Mouse (Mus musculus): ENCODE results near the gene Rngtt. TPM values are rescaled to one million over a fixed set of nuclear protein-coding genes. Genes with fewer than 3 reads are reported as not detected.
A peak's percentile ranks its signal among the peaks of the same experiment; 100 is the strongest.

Gene Rngtt
- polyA plus RNA-seq, 1 experiment from 2014 or later: 21.0 TPM

DNA sequence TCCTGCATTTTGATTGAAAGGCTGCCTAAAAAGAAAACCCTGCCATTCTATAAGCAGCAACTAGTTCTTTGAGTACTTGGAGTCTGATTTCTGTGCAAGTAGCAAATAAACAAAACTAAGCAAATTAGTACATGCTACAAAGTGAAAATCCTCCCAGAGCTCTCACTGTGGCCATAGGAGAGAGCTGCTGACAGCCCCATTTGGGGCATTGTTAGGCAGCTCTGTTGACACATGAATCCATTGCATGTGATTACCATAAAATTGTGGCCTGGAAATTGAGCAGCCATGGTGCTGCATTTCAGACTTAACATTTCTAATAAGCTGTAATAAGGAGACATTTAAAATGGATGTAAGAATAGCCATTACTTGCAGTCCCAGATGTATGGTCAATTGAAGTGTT is 171.6 kb downstream of the Rngtt start:
- Histone ChIP-seq H3K9ac (ENCODE audit: low read length) (no peak overlapping the region), H3K4me2 (ENCODE audit: low read length) (no peak overlapping the region), H3K36me3 (ENCODE audit: control insufficient read depth, insufficient read depth, low read length) (no peaks in the 10 kb centered on the region), H3K4me1 (ENCODE audit: control insufficient read depth, insufficient read depth, low read length) (peaks cover 6% of the 10 kb centered on the region; the same call in 1 of the 2 replicates), H3K27me3 (replicated peaks; ENCODE audit: control insufficient read depth, insufficient read depth, low read length) (no peaks in the 10 kb centered on the region), H3K9me3 (replicated peaks; ENCODE audit: control insufficient read depth, low read length) (no peaks in the 10 kb centered on the region), H3K4me3 (ENCODE audit: low read depth, low read length) (no peak overlapping the region), H3K27ac (ENCODE audit: low read depth, low read length) (0 out of 2 replicates have a peak overlapping the region, but pooled peaks have one; percentile 44)
- peak; percentile 61 for DNase-seq (ENCODE audit: low spot score)
- ATAC-seq: peak; percentile 86

DNA sequence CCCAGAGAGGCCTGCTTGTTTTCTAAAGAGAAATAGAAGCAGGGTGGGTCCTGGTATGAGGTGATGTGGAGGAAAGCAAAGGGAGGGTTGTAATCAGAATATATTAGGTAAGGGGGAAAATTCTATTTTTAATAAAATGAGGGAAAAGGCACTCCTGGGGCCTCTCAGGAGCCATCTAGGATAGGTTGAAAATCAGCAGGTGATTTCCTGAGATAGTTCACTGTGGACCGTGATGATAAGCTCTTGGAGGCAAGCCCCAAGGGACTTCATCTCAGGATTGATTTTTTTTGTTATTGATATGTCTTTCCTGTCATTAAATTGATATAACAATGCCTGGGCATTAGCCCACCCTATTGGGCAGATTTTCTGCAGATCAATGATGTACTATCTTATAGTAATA is 175.9 kb downstream of the Rngtt start:
- Histone ChIP-seq H3K4me1 (ENCODE audit: control insufficient read depth, insufficient read depth, low read length) (peaks cover 6% of the 10 kb centered on the region; the same call in 1 of the 2 replicates), H3K27ac (ENCODE audit: low read depth, low read length) (no peak overlapping the region), H3K27me3 (replicated peaks; ENCODE audit: control insufficient read depth, insufficient read depth, low read length) (no peaks in the 10 kb centered on the region), H3K9me3 (replicated peaks; ENCODE audit: control insufficient read depth, low read length) (no peaks in the 10 kb centered on the region), H3K4me2 (ENCODE audit: low read length) (no peak overlapping the region), H3K9ac (ENCODE audit: low read length) (no peak overlapping the region), H3K4me3 (ENCODE audit: low read depth, low read length) (no peak overlapping the region), H3K36me3 (ENCODE audit: control insufficient read depth, insufficient read depth, low read length) (no peaks in the 10 kb centered on the region)
- no peak for ATAC-seq
- WGBS: 83% methylated on average over 1 of the region's 1 CpGs
- no peak for DNase-seq (ENCODE audit: low spot score)

- no peaks in the 10 kb centered on the region for H3K4me1 ChIP-seq (ENCODE audit: control insufficient read depth, insufficient read depth, low read length)
- WGBS: 82% methylated on average over 1 of the region's 1 CpGs
- no peaks in the 10 kb centered on the region for H3K36me3 ChIP-seq (ENCODE audit: control insufficient read depth, insufficient read depth, low read length)
- H3K27ac ChIP-seq (ENCODE audit: low read depth, low read length): no peak overlapping the region
- H3K9ac ChIP-seq (ENCODE audit: low read length): no peak overlapping the region
- DNase-seq (ENCODE audit: low spot score) (no peak), ATAC-seq (no peak)
- H3K4me2 ChIP-seq (ENCODE audit: low read length): no peak overlapping the region
- no peaks in the 10 kb centered on the region for H3K27me3 ChIP-seq (replicated peaks; ENCODE audit: control insufficient read depth, insufficient read depth, low read length)
- H3K9me3 ChIP-seq (replicated peaks; ENCODE audit: control insufficient read depth, low read length): no peaks in the 10 kb centered on the region
- H3K4me3 ChIP-seq (ENCODE audit: low read depth, low read length): no peak overlapping the region
Measured at GRCm38 (mm10) chr4:33491108-33491507, 181.0 kb downstream of the Rngtt start.

GRCm38 (mm10) chr4:33494377-33494776 is 184.3 kb downstream of the Rngtt start:
- DNase-seq (ENCODE audit: low spot score) (no peak), ATAC-seq (no peak)
- 98% methylated on average over 2 of the region's 2 CpGs for WGBS

DNA sequence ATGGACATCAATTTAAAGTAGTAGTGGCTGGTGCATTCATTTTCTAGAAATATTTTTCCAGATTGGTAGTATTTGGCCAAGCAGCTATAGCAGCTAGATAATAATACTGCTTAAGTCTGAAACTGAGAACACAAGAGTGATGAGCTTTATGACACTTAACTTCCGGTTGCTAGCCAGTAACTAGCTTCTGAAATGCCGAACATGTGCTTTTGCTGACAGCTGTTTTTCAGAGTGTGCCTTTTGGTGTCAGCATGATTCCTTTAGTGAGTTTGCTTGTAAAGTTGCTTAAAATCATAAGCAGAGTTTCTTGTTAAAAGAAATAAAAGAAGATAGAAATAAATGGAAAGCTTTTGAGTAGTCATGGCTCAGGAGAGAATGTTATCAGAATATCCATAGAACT is 186.9 kb downstream of the Rngtt start:
- Histone ChIP-seq H3K4me2 (ENCODE audit: low read length) (no peak overlapping the region), H3K36me3 (ENCODE audit: control insufficient read depth, insufficient read depth, low read length) (peaks cover 4% of the 10 kb centered on the region; the same call in 1 of the 2 replicates), H3K9me3 (replicated peaks; ENCODE audit: control insufficient read depth, low read length) (no peaks in the 10 kb centered on the region), H3K4me3 (ENCODE audit: low read depth, low read length) (no peak overlapping the region), H3K9ac (ENCODE audit: low read length) (no peak overlapping the region), H3K27me3 (replicated peaks; ENCODE audit: control insufficient read depth, insufficient read depth, low read length) (no peaks in the 10 kb centered on the region), H3K27ac (ENCODE audit: low read depth, low read length) (no peak overlapping the region), H3K4me1 (ENCODE audit: control insufficient read depth, insufficient read depth, low read length) (peaks cover 7% of the 10 kb centered on the region; the same call in 1 of the 2 replicates)
- ATAC-seq (no peak), DNase-seq (ENCODE audit: low spot score) (no peak)
- 57% methylated on average over 2 of the region's 2 CpGs for WGBS

More at GRCm38 (mm10) chr4:33494377-33494776, 184.3 kb downstream of the Rngtt start:
- no peaks in the 10 kb centered on the region for H3K36me3 ChIP-seq (ENCODE audit: control insufficient read depth, insufficient read depth, low read length)
- H3K27ac ChIP-seq (ENCODE audit: low read depth, low read length): no peak overlapping the region
- H3K27me3 ChIP-seq (replicated peaks; ENCODE audit: control insufficient read depth, insufficient read depth, low read length): no peaks in the 10 kb centered on the region
- H3K4me3 ChIP-seq (ENCODE audit: low read depth, low read length): no peak overlapping the region
- no peak overlapping the region for H3K4me2 ChIP-seq (ENCODE audit: low read length)
- H3K4me1 ChIP-seq (ENCODE audit: control insufficient read depth, insufficient read depth, low read length): peaks cover 7% of the 10 kb centered on the region; the same call in 1 of the 2 replicates
- H3K9me3 ChIP-seq (replicated peaks; ENCODE audit: control insufficient read depth, low read length): no peaks in the 10 kb centered on the region
- H3K9ac ChIP-seq (ENCODE audit: low read length): no peak overlapping the region

DNA sequence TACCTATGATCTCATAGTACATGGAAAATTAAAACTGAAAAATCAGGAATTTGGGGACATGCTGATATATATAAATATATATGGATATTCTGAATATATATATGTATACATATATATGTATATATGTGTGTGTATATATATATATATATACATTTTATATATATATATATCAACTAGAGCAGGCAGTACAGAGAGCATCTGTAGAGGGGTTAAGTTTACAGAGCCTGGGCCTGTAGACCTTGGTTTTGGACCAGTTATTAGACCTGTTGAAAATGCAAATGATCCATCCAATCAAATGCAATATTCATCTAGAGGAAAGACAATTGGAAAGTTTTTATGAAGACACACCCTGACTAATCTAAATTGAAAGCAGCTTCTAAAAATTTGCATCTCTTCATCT is 187.5 kb downstream of the Rngtt start:
- Histone ChIP-seq H3K4me3 (ENCODE audit: low read depth, low read length) (no peak overlapping the region), H3K4me2 (ENCODE audit: low read length) (no peak overlapping the region), H3K9me3 (replicated peaks; ENCODE audit: control insufficient read depth, low read length) (no peaks in the 10 kb centered on the region), H3K9ac (ENCODE audit: low read length) (no peak overlapping the region), H3K4me1 (ENCODE audit: control insufficient read depth, insufficient read depth, low read length) (peaks cover 7% of the 10 kb centered on the region; the same call in 1 of the 2 replicates), H3K36me3 (ENCODE audit: control insufficient read depth, insufficient read depth, low read length) (peaks cover 7% of the 10 kb centered on the region; the same call in 1 of the 2 replicates), H3K27me3 (replicated peaks; ENCODE audit: control insufficient read depth, insufficient read depth, low read length) (no peaks in the 10 kb centered on the region), H3K27ac (ENCODE audit: low read depth, low read length) (no peak overlapping the region)
- ATAC-seq (no peak), DNase-seq (ENCODE audit: low spot score) (no peak)

DNA sequence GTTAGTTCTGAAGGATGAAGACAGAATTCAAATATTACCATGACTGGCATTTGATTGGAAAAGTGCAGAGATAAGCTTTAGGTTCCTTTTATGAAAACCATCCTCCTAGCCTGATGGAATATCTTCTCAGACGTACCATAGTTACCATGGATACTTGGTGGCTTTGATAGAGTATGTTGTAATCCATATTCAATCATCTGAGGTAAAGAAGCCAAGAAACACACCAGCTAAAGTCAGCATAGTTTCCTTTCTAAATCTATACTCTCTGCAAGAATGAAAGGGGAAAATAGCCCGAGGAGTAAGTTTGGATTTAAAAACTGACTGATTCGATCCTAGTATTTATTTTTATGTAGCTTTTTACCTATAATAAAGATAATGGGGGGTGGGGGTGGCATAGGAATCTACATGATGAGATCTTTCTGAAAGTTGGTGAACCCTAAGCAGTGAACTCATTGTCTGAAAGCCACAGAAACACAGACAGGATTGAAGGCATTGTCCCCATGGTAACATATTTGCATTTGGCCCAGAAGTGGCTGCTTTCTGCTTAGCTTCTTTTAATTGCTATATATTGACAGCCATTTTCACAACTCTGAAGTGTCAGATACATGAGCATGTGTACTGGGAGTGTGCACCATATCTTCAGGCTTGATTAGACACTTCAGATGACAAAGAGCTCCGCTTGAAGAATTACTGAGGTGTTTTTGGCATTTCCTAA is 188.2 kb downstream of the Rngtt start:
- Histone ChIP-seq H3K27ac (ENCODE audit: low read depth, low read length) (peak overlapping the region; percentile 15; the same call in 1 of the 2 replicates), H3K4me1 (ENCODE audit: control insufficient read depth, insufficient read depth, low read length) (peaks cover 7% of the 10 kb centered on the region; the same call in 1 of the 2 replicates), H3K9me3 (replicated peaks; ENCODE audit: control insufficient read depth, low read length) (no peaks in the 10 kb centered on the region), H3K4me2 (ENCODE audit: low read length) (no peak overlapping the region), H3K9ac (ENCODE audit: low read length) (no peak overlapping the region), H3K27me3 (replicated peaks; ENCODE audit: control insufficient read depth, insufficient read depth, low read length) (no peaks in the 10 kb centered on the region), H3K36me3 (ENCODE audit: control insufficient read depth, insufficient read depth, low read length) (peaks cover 10% of the 10 kb centered on the region; the same call in 1 of the 2 replicates), H3K4me3 (ENCODE audit: low read depth, low read length) (no peak overlapping the region)
- DNase-seq (ENCODE audit: low spot score) (peak; percentile 76), ATAC-seq (peak; percentile 89)
- WGBS: 54% methylated on average over 4 of the region's 4 CpGs

- DNase-seq (ENCODE audit: low spot score) (no peak), ATAC-seq (no peak)
- no peak overlapping the region for H3K4me3 ChIP-seq (ENCODE audit: low read depth, low read length)
- no peaks in the 10 kb centered on the region for H3K9me3 ChIP-seq (replicated peaks; ENCODE audit: control insufficient read depth, low read length)
- no peak overlapping the region for H3K4me2 ChIP-seq (ENCODE audit: low read length)
- H3K36me3 ChIP-seq (ENCODE audit: control insufficient read depth, insufficient read depth, low read length): peaks cover 16% of the 10 kb centered on the region; the same call in 1 of the 2 replicates
- no peak overlapping the region for H3K9ac ChIP-seq (ENCODE audit: low read length)
- H3K27me3 ChIP-seq (replicated peaks; ENCODE audit: control insufficient read depth, insufficient read depth, low read length): no peaks in the 10 kb centered on the region
- no peaks in the 10 kb centered on the region for H3K4me1 ChIP-seq (ENCODE audit: control insufficient read depth, insufficient read depth, low read length)
- H3K27ac ChIP-seq (ENCODE audit: low read depth, low read length): no peak overlapping the region
Measured at GRCm38 (mm10) chr4:33506638-33507037, 196.5 kb downstream of the Rngtt start.

DNA sequence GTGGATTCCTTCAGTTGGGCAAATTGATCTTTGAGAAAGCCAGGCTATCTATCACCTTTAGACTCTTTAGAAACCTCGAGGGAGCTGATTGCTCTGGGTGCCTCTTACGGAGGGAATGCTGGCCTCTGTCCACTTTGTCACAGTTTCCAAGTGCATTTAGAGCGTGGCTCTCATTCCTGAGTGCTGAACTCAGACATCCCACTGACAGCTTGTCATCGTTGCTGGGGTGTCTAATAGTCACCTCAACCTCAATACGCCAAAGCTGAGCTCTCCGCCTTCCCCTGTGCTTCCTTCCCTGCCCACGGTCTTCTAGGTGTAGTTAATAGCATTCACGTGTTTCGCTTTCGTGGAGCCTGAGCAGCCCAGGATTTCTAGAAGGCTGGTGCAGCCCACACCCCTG is 200.4 kb downstream of the Rngtt start:
- H3K9ac ChIP-seq (ENCODE audit: low read length): no peak overlapping the region
- H3K4me1 ChIP-seq (ENCODE audit: control insufficient read depth, insufficient read depth, low read length): peaks cover 3% of the 10 kb centered on the region; the same call in 1 of the 2 replicates
- no peaks in the 10 kb centered on the region for H3K9me3 ChIP-seq (replicated peaks; ENCODE audit: control insufficient read depth, low read length)
- WGBS: 92% methylated on average over 10 of the region's 10 CpGs
- no peak overlapping the region for H3K27ac ChIP-seq (ENCODE audit: low read depth, low read length)
- H3K36me3 ChIP-seq (ENCODE audit: control insufficient read depth, insufficient read depth, low read length): no peaks in the 10 kb centered on the region
- no peak overlapping the region for H3K4me3 ChIP-seq (ENCODE audit: low read depth, low read length)
- ATAC-seq (no peak), DNase-seq (ENCODE audit: low spot score) (no peak)
- H3K4me2 ChIP-seq (ENCODE audit: low read length): no peak overlapping the region
- no peaks in the 10 kb centered on the region for H3K27me3 ChIP-seq (replicated peaks; ENCODE audit: control insufficient read depth, insufficient read depth, low read length)
